Mouse (Mus musculus) midbrain, embryonic 11.5 days (tissue): ENCODE measurements around the gene Bfar. TPM values are rescaled to one million over a fixed set of nuclear protein-coding genes. Genes with fewer than 3 reads are reported as not detected.

ENCODE experiments used
- ATAC-seq: fragments of 200-750 bp; cut with Nextera tagmentation; 2 replicates; pipeline ENCODE4 v1.8.0; 2017; ENCODE audit warnings: moderate TSS enrichment, moderate library complexity; ENCODE audit not compliant: low FRiP score
- DNase-seq: peaks from one replicate; pipeline ENCODE4 v3.0.0; 2015; ENCODE audit warnings: low spot score; ENCODE audit errors: missing footprints
- H3K27ac ChIP-seq: fragments of 300-500 bp; sonication (generic); 2 replicates; pipeline ENCODE4 v1.5.1; 2014; ENCODE audit warnings: low read depth, low read length
- H3K27me3 ChIP-seq: fragments of 300-500 bp; sonication (generic); 2 replicates; pipeline ENCODE4 v1.6.1; 2014; ENCODE audit warnings: mild to moderate bottlenecking, low read length, moderate library complexity, mixed read lengths; ENCODE audit not compliant: control insufficient read depth, insufficient read depth
- H3K36me3 ChIP-seq: fragments of 300-500 bp; sonication (generic); 2 replicates; pipeline ENCODE4 v1.6.1; 2014; ENCODE audit warnings: mild to moderate bottlenecking, low read length, moderate library complexity, mixed read lengths; ENCODE audit not compliant: control insufficient read depth, insufficient read depth
- H3K4me1 ChIP-seq: fragments of 300-500 bp; sonication (generic); 2 replicates; pipeline ENCODE4 v1.6.1; 2014; ENCODE audit warnings: low read length; ENCODE audit not compliant: control insufficient read depth, insufficient read depth
- H3K4me2 ChIP-seq: fragments of 300-500 bp; sonication (generic); 2 replicates; pipeline ENCODE4 v1.6.1; 2014; ENCODE audit warnings: mild to moderate bottlenecking, moderate library complexity
- H3K4me3 ChIP-seq: fragments of 300-500 bp; sonication (generic); 2 replicates; pipeline ENCODE4 v1.5.1; 2014; ENCODE audit warnings: low read depth, low read length
- H3K9ac ChIP-seq: fragments of 300-500 bp; sonication (generic); 2 replicates; pipeline ENCODE4 v1.6.1; 2014; ENCODE audit warnings: low read length
- H3K9me3 ChIP-seq: fragments of 300-500 bp; sonication (generic); 2 replicates; pipeline ENCODE4 v1.6.1; 2016; ENCODE audit warnings: low read length; ENCODE audit not compliant: control insufficient read depth
- WGBS: fragments of 180-500 bp; shearing (Covaris S2); extraction: QIAGEN DNeasy Blood & Tissue Kit; methylation state at CpG from one replicate; pipeline ENCODE4 v1.1.7; 2014; 5-methylcytosine and 5-hydroxymethylcytosine counted together
- polyA plus RNA-seq: library from polyadenylated mRNA; unstranded; fragments of >200 nt; fragmentation: Nextera tagmentation; extraction: Ambion mirVana; gene quantifications from 2 replicates; pipeline ENCODE4 v1.2.1, GENCODE M21; 2014

Gene Bfar
- polyA plus RNA-seq, 1 experiment from 2014 or later: 41.6 TPM

DNA sequence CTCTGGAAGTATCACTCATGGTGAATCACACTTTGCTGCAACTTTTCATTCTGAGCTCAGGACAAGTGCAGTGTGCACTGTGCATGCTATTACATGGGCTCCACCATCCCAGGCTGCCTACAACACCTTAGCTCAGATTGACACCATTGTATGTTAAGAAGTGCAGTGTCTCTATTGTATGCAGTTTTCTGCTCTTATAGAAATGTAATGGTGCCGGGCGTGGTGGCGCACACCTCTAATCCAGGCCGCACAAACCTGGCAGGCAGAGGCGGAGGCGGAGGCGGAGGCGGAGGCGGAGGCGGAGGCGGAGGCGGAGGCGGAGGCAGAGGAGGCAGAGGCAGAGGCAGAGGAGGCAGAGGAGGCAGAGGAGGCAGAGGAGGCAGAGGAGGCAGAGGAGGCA is 79.0 kb downstream of the Bfar start:
- Histone ChIP-seq H3K27ac (no peak overlapping the region), H3K36me3 (no peaks in the 10 kb centered on the region), H3K9ac (no peak overlapping the region), H3K9me3 (no peaks in the 10 kb centered on the region), H3K4me3 (no peak overlapping the region), H3K4me2 (no peak overlapping the region), H3K27me3 (no peaks in the 10 kb centered on the region), H3K4me1 (no peaks in the 10 kb centered on the region; the same call in 1 of the 2 replicates)
- ATAC-seq: no peak
- DNase-seq: no peak
- WGBS: 88% methylated on average over 13 of the region's 13 CpGs

Other genes with a start within 250 kb of the Bfar start
- 44.1 and 45.9 TPM in 2 replicates for gene Parn, start 3.7 kb upstream of the Bfar start, polyA plus RNA-seq
- gene 3110001I22Rik, start 71 bp downstream of the Bfar start, polyA plus RNA-seq: 11.5 and 12.6 TPM in 2 replicates
- 0.19 and 0.36 TPM in 2 replicates for gene Pla2g10, start 59.1 kb downstream of the Bfar start, polyA plus RNA-seq
- gene Rrn3, start 108.8 kb downstream of the Bfar start, polyA plus RNA-seq: 107 and 118 TPM in 2 replicates
- gene Ntan1, start 147.0 kb downstream of the Bfar start, polyA plus RNA-seq: 160 and 167 TPM in 2 replicates
- 68.0 and 76.1 TPM in 2 replicates for gene Pdxdc1, start 231.3 kb downstream of the Bfar start, polyA plus RNA-seq
- gene Mpv17l, start 231.3 kb downstream of the Bfar start, polyA plus RNA-seq: 3.4 and 4.1 TPM in 2 replicates